Mouse (Mus musculus) midbrain, postnatal 0 days (tissue): ENCODE results near the gene Pax3. TPM values are rescaled to one million over a fixed set of nuclear protein-coding genes. Genes with fewer than 3 reads are reported as not detected.
A peak's percentile ranks its signal among the peaks of the same experiment; 100 is the strongest.

ENCODE experiments used
- ATAC-seq: fragments of 200-750 bp; cut with Nextera tagmentation; 2 replicates; pipeline ENCODE4 v1.8.0; 2017; ENCODE audit warnings: moderate number of reproducible peaks, mild to moderate bottlenecking, moderate TSS enrichment, moderate library complexity; ENCODE audit not compliant: low FRiP score
- DNase-seq: peaks from one replicate; pipeline ENCODE4 v3.0.0-alpha.2; 2015; ENCODE audit warnings: low spot score
- H3K27ac ChIP-seq: fragments of 300-500 bp; sonication (generic); 2 replicates; pipeline ENCODE4 v1.5.1; 2014; ENCODE audit warnings: low read depth, mild to moderate bottlenecking, low read length, mixed read lengths
- H3K27me3 ChIP-seq: fragments of 300-500 bp; sonication (generic); 2 replicates; pipeline ENCODE4 v1.6.1; 2014; ENCODE audit warnings: low read length, control low read depth, mixed read lengths; ENCODE audit not compliant: insufficient read depth
- H3K36me3 ChIP-seq: fragments of 300-500 bp; sonication (generic); 2 replicates; pipeline ENCODE4 v1.6.1; 2014; ENCODE audit warnings: low read length, control low read depth, mixed read lengths; ENCODE audit not compliant: insufficient read depth
- H3K4me1 ChIP-seq: fragments of 300-500 bp; sonication (generic); 2 replicates; pipeline ENCODE4 v1.6.1; 2014; ENCODE audit warnings: mild to moderate bottlenecking, control low read depth, antibody characterized with exemption, low read length, mixed read lengths; ENCODE audit not compliant: insufficient read depth
- H3K4me2 ChIP-seq: fragments of 300-500 bp; sonication (generic); 2 replicates; pipeline ENCODE4 v1.6.1; 2014; ENCODE audit warnings: low read depth, mild to moderate bottlenecking, low read length, mixed read lengths; ENCODE audit not compliant: poor library complexity, severe bottlenecking
- H3K4me3 ChIP-seq: fragments of 300-500 bp; sonication (generic); 2 replicates; pipeline ENCODE4 v1.5.1; 2014; ENCODE audit warnings: low read depth, mild to moderate bottlenecking, low read length, moderate library complexity
- H3K9ac ChIP-seq: fragments of 300-500 bp; sonication (generic); replicated peaks from 2 replicates; pipeline ENCODE4 v1.6.1; 2014; ENCODE audit warnings: mild to moderate bottlenecking, low read length, moderate library complexity, mixed read lengths; ENCODE audit not compliant: poor library complexity, severe bottlenecking
- H3K9me3 ChIP-seq: fragments of 300-500 bp; sonication (generic); 2 replicates; pipeline ENCODE4 v1.6.1; 2016; ENCODE audit warnings: low read length, control low read depth
- CTCF ChIP-seq: IDR thresholded peaks from 2 replicates; pipeline ENCODE4 v1.5.1; 2016; ENCODE audit warnings: antibody characterized with exemption, mild to moderate bottlenecking
- WGBS: fragments of 180-500 bp; shearing (Covaris S2); extraction: QIAGEN DNeasy Blood & Tissue Kit; methylation state at CpG from one replicate; pipeline ENCODE4 v1.1.7; 2014; 5-methylcytosine and 5-hydroxymethylcytosine counted together
- polyA plus RNA-seq: library from polyadenylated mRNA; unstranded; fragments of >200 nt; fragmentation: Nextera tagmentation; extraction: Ambion mirVana; gene quantifications from 2 replicates; pipeline ENCODE4 v1.2.1, GENCODE M21; 2015
- total RNA-seq: library from RNA; depleted of rRNA; stranded (reverse); fragments of >200 nt; gene quantifications from 2 replicates; pipeline ENCODE4 v1.2.3, GENCODE M21; 2014

Gene Pax3
- total and polyA plus RNA-seq, 2 experiments from 2014 or later = 4.5 to 5.8 TPM

DNA sequence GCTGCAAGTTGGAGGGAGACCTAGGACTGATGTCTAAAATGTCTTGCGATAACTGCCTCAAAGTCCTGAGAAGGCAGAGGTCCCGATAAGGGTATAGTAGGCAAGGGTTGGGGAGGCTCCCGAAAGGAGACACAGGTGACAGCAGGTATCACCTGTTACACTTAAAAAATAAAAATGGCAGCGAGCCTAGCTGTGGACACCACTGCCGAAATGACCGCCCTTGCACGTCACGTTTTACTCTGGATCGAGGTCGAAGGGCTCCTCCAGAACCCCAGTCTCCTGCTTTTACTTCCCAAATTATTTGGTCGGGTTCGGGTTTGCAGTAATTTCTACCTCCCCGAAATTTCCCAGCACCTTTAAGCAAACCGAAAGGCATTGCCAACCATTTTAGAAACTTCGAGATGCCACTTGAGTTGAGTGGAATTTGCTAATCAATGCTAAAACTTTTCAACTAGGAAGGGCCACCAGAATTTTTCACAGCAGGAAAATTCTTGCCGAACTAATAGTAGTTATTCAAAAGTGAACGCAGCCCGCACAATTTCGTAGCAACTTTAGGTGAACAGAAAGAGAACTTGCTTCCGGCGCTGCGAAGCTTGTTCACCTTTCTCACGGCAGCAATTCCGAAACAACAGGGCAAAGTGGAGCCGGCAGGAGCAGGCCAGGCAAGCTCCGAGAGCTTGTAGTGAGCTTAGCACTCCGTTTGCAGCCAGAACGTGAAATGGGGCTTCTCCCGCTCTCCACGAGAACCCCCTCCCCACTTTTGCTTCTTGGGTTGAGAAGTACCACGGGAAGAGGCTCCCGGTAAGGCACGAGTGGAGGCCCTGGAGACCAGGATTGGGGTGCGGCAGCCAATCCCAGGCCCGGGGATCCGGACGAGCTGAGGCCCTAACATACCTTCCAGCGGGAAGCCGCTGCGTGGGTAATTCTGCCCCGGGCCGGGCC, 892 bp downstream of the Pax3 start:
- H3K36me3 ChIP-seq = no peaks in the 10 kb centered on the region
- TF ChIP-seq CTCF = no peak
- 2% methylated on average over 42 of the region's 42 CpGs for WGBS
- peaks cover 58% of the 10 kb centered on the region for H3K27me3 ChIP-seq
- H3K9me3 ChIP-seq = no peaks in the 10 kb centered on the region
- H3K27ac ChIP-seq = 0 out of 2 replicates have a peak overlapping the region, but pooled peaks have one; percentile 32
- DNase-seq (no peak), ATAC-seq (no peak)
- H3K4me2 ChIP-seq = peak overlapping the region; percentile 40
- peak overlapping the region; percentile 39 for H3K4me3 ChIP-seq
- no peaks in the 10 kb centered on the region for H3K4me1 ChIP-seq
- peak overlapping the region; percentile 29; the same call in 1 of the 2 replicates for H3K9ac ChIP-seq

DNA sequence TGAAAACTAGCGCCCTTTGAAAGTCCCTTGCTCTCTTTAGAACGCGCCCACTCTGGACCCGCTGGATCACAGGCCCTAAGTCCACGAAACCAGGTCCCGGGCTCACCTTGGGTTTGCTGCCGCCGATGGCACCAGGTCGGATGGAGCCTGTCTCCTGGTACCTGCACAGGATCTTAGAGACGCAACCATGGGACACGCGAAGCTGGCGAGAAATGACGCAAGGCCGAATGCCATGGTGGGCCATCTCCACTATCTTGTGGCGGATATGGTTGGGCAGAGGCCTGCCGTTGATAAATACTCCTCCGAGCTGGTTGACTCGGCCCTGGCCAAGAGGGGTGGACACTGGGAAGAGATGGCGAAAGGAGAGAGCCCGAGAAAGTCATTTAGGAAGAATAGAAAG, 1.8 kb downstream of the Pax3 start:
- H3K4me3 ChIP-seq = peak overlapping the region; percentile 39
- 9% methylated on average over 21 of the region's 21 CpGs for WGBS
- no peak for DNase-seq
- no peak for ATAC-seq
- no peak overlapping the region for H3K27ac ChIP-seq
- H3K4me2 ChIP-seq = peak overlapping the region; percentile 27
- no peak overlapping the region for H3K9ac ChIP-seq
- H3K36me3 ChIP-seq = no peaks in the 10 kb centered on the region
- H3K4me1 ChIP-seq = no peaks in the 10 kb centered on the region
- no peaks in the 10 kb centered on the region for H3K9me3 ChIP-seq
- peaks cover 52% of the 10 kb centered on the region for H3K27me3 ChIP-seq
- no peak for TF ChIP-seq CTCF

DNA sequence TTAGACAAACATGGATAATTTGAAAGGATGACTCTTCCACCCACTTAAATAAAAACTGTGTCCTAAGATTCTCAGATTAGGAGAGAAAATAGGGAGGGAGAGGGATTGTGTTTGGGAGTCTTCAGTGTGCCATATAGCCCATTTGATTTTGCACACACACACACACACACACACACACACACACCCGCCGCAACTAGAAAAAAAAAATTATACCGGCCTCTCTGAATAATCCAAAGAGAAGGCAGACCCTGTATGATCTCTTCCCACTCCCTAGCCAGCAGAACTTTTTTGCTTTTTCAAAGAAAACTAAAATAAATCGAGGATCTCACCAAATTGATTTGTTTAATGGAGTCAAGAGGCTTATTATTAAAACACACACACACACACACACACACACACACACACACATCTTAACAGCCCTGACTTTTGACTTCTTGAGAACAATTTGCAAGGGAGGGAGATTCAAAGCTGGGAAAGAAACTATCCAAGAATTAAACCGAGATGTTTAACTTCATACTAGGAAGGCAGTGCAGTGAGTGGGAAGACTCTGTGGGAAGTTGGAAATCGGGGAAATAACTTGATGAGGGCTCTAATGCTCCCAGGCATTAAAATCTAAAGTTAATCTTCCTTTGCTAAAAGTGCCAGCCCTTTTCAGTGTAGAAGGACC, 2.4 kb downstream of the Pax3 start:
- Histone ChIP-seq H3K4me3 (peak overlapping the region; percentile 39), H3K27me3 (peaks cover 52% of the 10 kb centered on the region), H3K4me2 (0 out of 2 replicates have a peak overlapping the region, but pooled peaks have one; percentile 4), H3K9ac (no peak overlapping the region), H3K4me1 (peaks cover 3% of the 10 kb centered on the region; the same call in 1 of the 2 replicates), H3K9me3 (no peaks in the 10 kb centered on the region), H3K36me3 (no peaks in the 10 kb centered on the region), H3K27ac (no peak overlapping the region)
- no peak for DNase-seq
- ATAC-seq = no peak
- no peak for TF ChIP-seq CTCF
- 14% methylated on average over 6 of the region's 6 CpGs for WGBS

DNA sequence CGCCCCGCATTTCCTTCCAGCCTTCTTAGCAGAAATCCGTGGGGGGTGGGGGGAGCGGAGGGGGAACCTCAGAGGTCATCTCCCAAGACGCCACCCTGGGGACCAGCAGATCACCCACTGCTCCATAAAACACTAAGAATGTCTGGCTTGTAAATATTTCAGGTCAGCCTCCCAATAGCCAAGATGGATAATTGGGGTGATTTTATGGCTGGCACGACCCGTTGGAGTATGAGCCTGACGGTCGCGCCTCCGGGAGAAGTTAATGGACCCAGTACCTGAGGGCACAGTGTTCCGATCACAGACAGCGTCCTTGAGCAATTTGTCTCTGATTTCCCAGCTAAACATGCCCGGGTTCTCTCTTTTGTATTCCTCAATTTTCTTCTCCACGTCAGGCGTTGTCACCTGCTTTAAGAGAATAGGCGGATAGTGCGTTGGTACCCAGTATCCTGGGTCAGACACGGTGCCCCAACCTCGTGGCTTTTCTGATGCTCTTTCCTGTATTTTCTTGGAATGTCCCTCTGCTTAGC, 3.4 kb downstream of the Pax3 start:
- H3K36me3 ChIP-seq = no peaks in the 10 kb centered on the region
- peak overlapping the region; percentile 22; the same call in 1 of the 2 replicates for H3K4me3 ChIP-seq
- no peak overlapping the region for H3K9ac ChIP-seq
- H3K9me3 ChIP-seq = no peaks in the 10 kb centered on the region
- DNase-seq (no peak), ATAC-seq (no peak)
- no peak for TF ChIP-seq CTCF
- H3K27ac ChIP-seq = no peak overlapping the region
- H3K4me2 ChIP-seq = peak overlapping the region; percentile 32
- WGBS = 5% methylated on average over 20 of the region's 20 CpGs
- peaks cover 47% of the 10 kb centered on the region for H3K27me3 ChIP-seq
- peaks cover 4% of the 10 kb centered on the region; the same call in 1 of the 2 replicates for H3K4me1 ChIP-seq

DNA sequence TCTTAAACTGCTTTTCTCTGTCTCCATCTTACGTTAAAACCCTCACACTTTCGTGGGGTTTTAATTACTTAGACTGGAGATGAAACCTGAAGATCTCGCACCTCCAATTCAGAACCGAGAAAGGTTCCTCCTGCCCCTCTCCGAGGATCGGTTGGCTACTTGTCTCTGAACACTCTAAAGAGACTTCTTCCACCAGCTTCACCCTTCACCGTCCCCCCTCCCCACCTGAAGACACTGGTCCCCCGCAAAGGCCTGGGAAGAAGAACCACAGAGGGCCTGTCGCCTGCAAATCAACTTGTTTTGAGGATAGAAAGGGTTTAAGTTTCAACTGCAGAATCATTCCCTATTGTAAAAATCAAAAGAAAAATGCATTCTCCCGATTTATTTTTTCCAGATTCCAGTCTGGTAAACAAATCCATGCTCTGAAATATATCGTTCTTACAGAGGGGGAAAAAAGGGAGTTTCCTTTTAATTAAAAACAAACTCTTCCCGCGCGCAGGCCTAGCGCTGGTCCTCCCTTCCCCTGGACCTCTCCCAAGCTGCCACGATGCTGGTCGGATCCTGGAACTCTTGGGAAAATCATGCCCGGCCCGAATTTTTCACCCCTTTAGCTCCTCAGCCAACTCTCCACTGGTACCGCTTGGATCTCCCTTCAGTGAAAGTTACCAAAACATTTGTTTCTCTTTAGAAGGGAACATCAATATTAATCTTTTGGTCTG, 4.0 kb downstream of the Pax3 start:
- Histone ChIP-seq H3K4me3 (peak overlapping the region; percentile 22), H3K27ac (no peak overlapping the region), H3K4me1 (peaks cover 4% of the 10 kb centered on the region; the same call in 1 of the 2 replicates), H3K36me3 (no peaks in the 10 kb centered on the region), H3K4me2 (peak overlapping the region; percentile 32), H3K9me3 (no peaks in the 10 kb centered on the region), H3K27me3 (peaks cover 43% of the 10 kb centered on the region), H3K9ac (no peak overlapping the region)
- ATAC-seq (no peak), DNase-seq (no peak)
- 13% methylated on average over 20 of the region's 20 CpGs for WGBS
- TF ChIP-seq CTCF = no peak
